Mouse (Mus musculus) liver, postnatal 0 days (tissue): ENCODE results near the gene Per1. TPM values are rescaled to one million over a fixed set of nuclear protein-coding genes. Genes with fewer than 3 reads are reported as not detected.
A peak's percentile ranks its signal among the peaks of the same experiment; 100 is the strongest.

Source experiments
- ATAC-seq: fragments of 200-750 bp; cut with Nextera tagmentation; 2 replicates; pipeline ENCODE4 v1.8.0; 2017; ENCODE audit warnings: mild to moderate bottlenecking, moderate library complexity
- DNase-seq: peaks from one replicate; pipeline ENCODE4 v3.0.0-alpha.2; 2016
- H3K27ac ChIP-seq: fragments of 300-500 bp; sonication (generic); 2 replicates; pipeline ENCODE4 v1.5.1; 2014; ENCODE audit warnings: antibody characterized with exemption, moderate library complexity, mild to moderate bottlenecking, low read depth
- H3K27me3 ChIP-seq: fragments of 300-500 bp; sonication (generic); 2 replicates; pipeline ENCODE4 v1.6.1; 2014; ENCODE audit warnings: low read length, control low read depth, mixed read lengths; ENCODE audit not compliant: insufficient read depth
- H3K36me3 ChIP-seq: fragments of 300-500 bp; sonication (generic); replicated peaks from 2 replicates; pipeline ENCODE4 v1.6.1; 2014; ENCODE audit warnings: mild to moderate bottlenecking, control low read depth, low read length, moderate library complexity, mixed read lengths; ENCODE audit not compliant: insufficient read depth
- H3K4me1 ChIP-seq: fragments of 300-500 bp; sonication (generic); 2 replicates; pipeline ENCODE4 v1.6.1; 2014; ENCODE audit warnings: antibody characterized with exemption, mild to moderate bottlenecking, control low read depth; ENCODE audit not compliant: insufficient read depth
- H3K4me2 ChIP-seq: fragments of 300-500 bp; sonication (generic); 2 replicates; pipeline ENCODE4 v1.6.1; 2014; ENCODE audit warnings: low read depth, mild to moderate bottlenecking, low read length, moderate library complexity, mixed read lengths
- H3K4me3 ChIP-seq: fragments of 300-500 bp; sonication (generic); 2 replicates; pipeline ENCODE4 v1.5.1; 2014; ENCODE audit warnings: low read depth, low read length
- H3K9ac ChIP-seq: fragments of 300-500 bp; sonication (generic); replicated peaks from 2 replicates; pipeline ENCODE4 v1.6.1; 2014; ENCODE audit warnings: mild to moderate bottlenecking, moderate library complexity
- H3K9me3 ChIP-seq: fragments of 300-500 bp; sonication (generic); 2 replicates; pipeline ENCODE4 v1.6.1; 2016; ENCODE audit warnings: mild to moderate bottlenecking, control low read depth, low read length, mixed read lengths
- CTCF ChIP-seq: sonication (generic); IDR thresholded peaks from 2 replicates; pipeline ENCODE4 v1.5.1; 2016; ENCODE audit warnings: antibody characterized with exemption, low read depth
- EP300 ChIP-seq: IDR thresholded peaks from 2 replicates; pipeline ENCODE4 v1.6.1; 2016; ENCODE audit warnings: antibody characterized with exemption, low read depth, mild to moderate bottlenecking
- WGBS: fragments of 180-500 bp; shearing (Covaris S2); extraction: QIAGEN DNeasy Blood & Tissue Kit; methylation state at CpG from one replicate; pipeline ENCODE4 v1.1.7; 2014; ENCODE audit not compliant: insufficient replicate concordance; 5-methylcytosine and 5-hydroxymethylcytosine counted together
- polyA plus RNA-seq: library from polyadenylated mRNA; unstranded; fragments of >200 nt; fragmentation: Nextera tagmentation; extraction: Ambion mirVana; gene quantifications from 2 replicates; pipeline ENCODE4 v1.2.1, GENCODE M21; 2015

Gene Per1
- polyA plus RNA-seq, 1 experiment from 2014 or later = 8.2 TPM

- ATAC-seq (peak; percentile 20; the same call in 1 of the 2 replicates), DNase-seq (peak; percentile 92)
- Histone ChIP-seq H3K4me1 (peaks cover 40% of the 10 kb centered on the region), H3K4me3 (peak overlapping the region; percentile 71), H3K27me3 (no peaks in the 10 kb centered on the region), H3K9ac (peak overlapping the region; percentile 77), H3K4me2 (peak overlapping the region; percentile 85), H3K27ac (peak overlapping the region; percentile 89), H3K36me3 (no peaks in the 10 kb centered on the region), H3K9me3 (no peaks in the 10 kb centered on the region)
- TF ChIP-seq CTCF (no peak), EP300 (0 out of 2 replicates have a peak, but pooled peaks have one; percentile 1)
- WGBS = 1% methylated on average over 31 of the region's 31 CpGs
These were observed 31.4 kb upstream of the Per1 start for GRCm38 (mm10) chr11:69063413-69064201.

- TF ChIP-seq EP300 (no peak), CTCF (no peak)
- Histone ChIP-seq H3K4me1 (peaks cover 40% of the 10 kb centered on the region), H3K4me2 (peak overlapping the region; percentile 85), H3K27me3 (no peaks in the 10 kb centered on the region), H3K9me3 (no peaks in the 10 kb centered on the region), H3K9ac (peak overlapping the region; percentile 77), H3K36me3 (no peaks in the 10 kb centered on the region), H3K4me3 (peak overlapping the region; percentile 71), H3K27ac (peak overlapping the region; percentile 52; the same call in 1 of the 2 replicates)
- no peak for ATAC-seq
- WGBS = 70% methylated on average over 9 of the region's 9 CpGs
- DNase-seq = no peak
These were observed 30.5 kb upstream of the Per1 start for GRCm38 (mm10) chr11:69064259-69065133.

DNA sequence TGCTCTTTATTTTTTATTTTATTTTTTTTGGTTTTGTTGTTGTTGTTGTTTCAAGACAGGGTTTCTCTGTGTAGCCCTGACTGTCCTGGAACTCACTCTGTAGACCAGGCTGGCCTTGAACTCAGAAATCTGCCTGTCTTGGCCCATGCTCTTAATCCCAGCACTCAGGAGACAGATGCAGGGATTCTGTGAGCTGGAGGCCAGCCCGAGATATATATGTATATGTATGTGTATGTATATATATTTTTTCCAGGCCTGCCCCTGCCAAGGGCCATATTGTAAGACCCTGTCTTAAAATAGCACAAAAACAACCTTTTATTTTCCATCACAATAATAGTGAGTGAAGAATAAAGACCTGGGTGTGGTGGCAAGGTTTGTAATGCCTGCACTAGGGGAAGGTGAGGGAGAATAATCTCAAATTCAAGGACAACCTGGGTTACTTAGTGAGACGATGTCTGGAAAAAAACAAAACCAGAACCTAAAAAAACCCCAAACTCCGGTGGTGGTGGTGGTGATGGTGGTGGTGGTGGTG, 29.6 kb upstream of the Per1 start:
- DNase-seq = no peak
- Histone ChIP-seq H3K36me3 (no peaks in the 10 kb centered on the region), H3K27ac (no peak overlapping the region), H3K4me2 (peak overlapping the region; percentile 74; the same call in 1 of the 2 replicates), H3K9ac (no peak overlapping the region), H3K27me3 (no peaks in the 10 kb centered on the region), H3K4me3 (no peak overlapping the region), H3K9me3 (no peaks in the 10 kb centered on the region), H3K4me1 (peaks cover 43% of the 10 kb centered on the region)
- ATAC-seq = no peak
- no peak for TF ChIP-seq CTCF
- no peak for TF ChIP-seq EP300
- WGBS = 77% methylated on average over 3 of the region's 3 CpGs

DNA sequence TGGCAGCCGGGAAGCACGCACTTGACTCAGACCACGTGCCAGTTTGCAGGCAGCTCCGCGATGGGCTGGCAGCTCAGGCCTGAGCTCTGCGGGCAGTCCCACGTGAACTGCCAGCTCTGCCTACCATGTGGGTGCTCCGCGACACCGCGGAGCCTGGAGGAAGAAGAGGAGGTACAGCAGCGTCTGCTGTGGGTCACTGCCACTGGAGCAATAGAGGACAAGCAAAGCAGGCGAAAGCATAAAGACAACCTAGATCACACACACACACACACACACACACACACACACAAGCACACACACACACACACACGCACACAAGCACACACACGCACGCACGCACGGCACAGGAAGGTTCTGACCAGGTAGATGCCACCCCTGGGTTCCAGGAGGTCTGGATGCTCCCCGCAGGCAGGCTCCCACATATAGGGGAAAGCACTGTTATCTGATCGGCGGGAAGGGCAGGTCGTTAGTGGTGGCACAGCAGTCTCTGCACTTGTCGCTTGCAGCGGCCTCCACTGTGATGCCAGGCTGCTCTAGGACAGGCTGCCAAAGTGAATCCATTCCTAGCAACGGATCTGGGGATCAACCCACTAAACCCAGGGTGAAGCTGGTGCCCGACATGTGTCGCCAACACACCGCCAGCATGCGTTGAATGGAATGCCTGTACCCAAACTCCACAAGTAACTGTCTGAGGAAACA, 28.7 kb upstream of the Per1 start:
- Histone ChIP-seq H3K36me3 (no peaks in the 10 kb centered on the region), H3K9me3 (no peaks in the 10 kb centered on the region), H3K4me2 (peak overlapping the region; percentile 74), H3K9ac (peak overlapping the region; percentile 47), H3K4me1 (peaks cover 39% of the 10 kb centered on the region), H3K27me3 (no peaks in the 10 kb centered on the region), H3K4me3 (peak overlapping the region; percentile 36), H3K27ac (peak overlapping the region; percentile 41; the same call in 1 of the 2 replicates)
- DNase-seq = peak; percentile 60
- TF ChIP-seq CTCF (no peak), EP300 (no peak)
- 0 out of 2 replicates have a peak, but pooled peaks have one; percentile 11 for ATAC-seq
- WGBS = 3% methylated on average over 29 of the region's 29 CpGs

DNA sequence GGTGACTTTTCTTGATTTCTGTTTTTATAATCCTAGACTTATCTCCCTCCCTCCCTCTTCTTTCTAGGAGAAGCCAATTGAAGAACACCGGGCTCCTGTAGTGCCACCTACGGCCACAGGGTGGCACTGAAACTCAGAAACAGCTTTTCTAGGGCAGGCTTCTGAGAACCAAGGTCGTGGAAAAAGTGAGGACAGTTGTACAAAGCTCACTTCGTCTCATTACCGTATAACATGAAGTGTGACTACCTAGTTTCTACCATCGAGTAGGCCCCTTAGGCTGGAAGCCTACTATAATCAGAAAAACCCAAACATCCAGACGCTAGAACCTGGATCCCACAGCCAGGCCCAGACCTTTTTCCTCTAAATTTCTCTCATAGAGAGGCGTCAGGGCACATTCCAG, 28.1 kb upstream of the Per1 start:
- Histone ChIP-seq H3K4me3 (no peak overlapping the region), H3K27me3 (no peaks in the 10 kb centered on the region), H3K9ac (no peak overlapping the region; the same call in 1 of the 2 replicates), H3K4me2 (peak overlapping the region; percentile 74), H3K9me3 (no peaks in the 10 kb centered on the region), H3K4me1 (peaks cover 41% of the 10 kb centered on the region), H3K36me3 (no peaks in the 10 kb centered on the region), H3K27ac (no peak overlapping the region)
- ATAC-seq (peak; percentile 7; the same call in 1 of the 2 replicates), DNase-seq (peak; percentile 90)
- TF ChIP-seq CTCF = peak; percentile 93
- TF ChIP-seq EP300 = 0 out of 2 replicates have a peak, but pooled peaks have one; percentile 28
- 9% methylated on average over 8 of the region's 8 CpGs for WGBS
